Mouse (Mus musculus): ENCODE measurements around the gene Alg12.

- TF ChIP-seq CTCF (IDR thresholded peaks at IDR 0.05; ENCODE audit: low read depth, low read length): no peak
- no peak for TF ChIP-seq POLR2A (IDR thresholded peaks at IDR 0.05; ENCODE audit: borderline replicate concordance, low read depth, low read length)
These were observed 16.8 kb downstream of the Alg12 start for GRCm38 (mm10) chr15:88802348-88802747.
